Mouse (Mus musculus) midbrain, embryonic 16.5 days (tissue): ENCODE measurements around the gene Grik4. TPM values are rescaled to one million over a fixed set of nuclear protein-coding genes. Genes with fewer than 3 reads are reported as not detected.
A peak's percentile ranks its signal among the peaks of the same experiment; 100 is the strongest.

ENCODE experiments used
- ATAC-seq: fragments of 200-750 bp; cut with Nextera tagmentation; 2 replicates; pipeline ENCODE4 v1.8.0; 2017; ENCODE audit warnings: moderate TSS enrichment
- H3K27ac ChIP-seq: fragments of 300-500 bp; sonication (generic); 2 replicates; pipeline ENCODE4 v1.5.1; 2014; ENCODE audit warnings: mild to moderate bottlenecking, low read length, mixed read lengths
- H3K27me3 ChIP-seq: fragments of 300-500 bp; sonication (generic); 2 replicates; pipeline ENCODE4 v1.6.1; 2014; ENCODE audit warnings: low read depth, low read length, mixed read lengths; ENCODE audit not compliant: control insufficient read depth, insufficient read depth
- H3K36me3 ChIP-seq: fragments of 300-500 bp; sonication (generic); 2 replicates; pipeline ENCODE4 v1.6.1; 2014; ENCODE audit warnings: mild to moderate bottlenecking, low read length, moderate library complexity, mixed read lengths; ENCODE audit not compliant: control insufficient read depth, insufficient read depth
- H3K4me1 ChIP-seq: fragments of 300-500 bp; sonication (generic); 2 replicates; pipeline ENCODE4 v1.6.1; 2014; ENCODE audit warnings: mild to moderate bottlenecking, low read length, mixed read lengths; ENCODE audit not compliant: control insufficient read depth, insufficient read depth
- H3K4me2 ChIP-seq: fragments of 300-500 bp; sonication (generic); 2 replicates; pipeline ENCODE4 v1.6.1; 2014; ENCODE audit warnings: mild to moderate bottlenecking, low read length, mixed read lengths
- H3K4me3 ChIP-seq: fragments of 300-500 bp; sonication (generic); 2 replicates; pipeline ENCODE4 v1.5.1; 2014; ENCODE audit warnings: low read depth, mild to moderate bottlenecking, low read length, moderate library complexity, mixed read lengths
- H3K9ac ChIP-seq: fragments of 300-500 bp; sonication (generic); 2 replicates; pipeline ENCODE4 v1.6.1; 2014; ENCODE audit warnings: low read depth, low read length, mixed read lengths
- H3K9me3 ChIP-seq: fragments of 300-500 bp; sonication (generic); replicated peaks from 2 replicates; pipeline ENCODE4 v1.6.1; 2014; ENCODE audit warnings: mild to moderate bottlenecking, low read length, mixed read lengths; ENCODE audit not compliant: control insufficient read depth, poor library complexity, severe bottlenecking
- WGBS: fragments of 180-500 bp; shearing (Covaris S2); extraction: QIAGEN DNeasy Blood & Tissue Kit; methylation state at CpG from one replicate; pipeline ENCODE4 v1.1.7; 2014; 5-methylcytosine and 5-hydroxymethylcytosine counted together
- polyA plus RNA-seq: library from polyadenylated mRNA; unstranded; fragments of >200 nt; fragmentation: Nextera tagmentation; extraction: Ambion mirVana; gene quantifications from 2 replicates; pipeline ENCODE4 v1.2.1, GENCODE M21; 2015

Gene Grik4
- polyA plus RNA-seq, 1 experiment from 2014 or later = 11.7 TPM

DNA sequence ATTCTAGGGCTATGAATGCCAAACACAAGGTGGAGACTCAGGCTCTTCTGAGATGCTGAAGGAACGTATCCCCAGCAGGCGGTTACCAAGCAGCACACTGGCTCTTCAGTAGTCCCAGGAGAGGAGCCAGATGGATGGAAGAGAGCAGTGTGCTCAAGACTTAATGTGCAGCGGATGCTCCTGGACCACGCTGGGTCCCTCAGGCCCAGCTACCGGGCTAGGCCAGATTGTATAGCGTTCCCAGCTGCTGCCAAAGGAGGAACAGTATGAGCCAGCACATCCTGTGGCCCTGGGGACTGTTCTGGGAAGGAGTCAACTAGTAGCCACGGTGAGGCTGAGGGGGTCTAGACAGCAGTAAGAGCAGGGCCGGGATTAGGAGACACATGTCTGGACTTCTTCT, 251.3 kb downstream of the Grik4 start:
- H3K4me2 ChIP-seq = no peak overlapping the region
- no peak overlapping the region for H3K27ac ChIP-seq
- 73% methylated on average over 8 of the region's 8 CpGs for WGBS
- H3K4me1 ChIP-seq = no peaks in the 10 kb centered on the region
- ATAC-seq = no peak
- H3K27me3 ChIP-seq = no peaks in the 10 kb centered on the region
- no peaks in the 10 kb centered on the region for H3K36me3 ChIP-seq
- no peaks in the 10 kb centered on the region for H3K9me3 ChIP-seq
- H3K9ac ChIP-seq = no peak overlapping the region
- no peak overlapping the region for H3K4me3 ChIP-seq

DNA sequence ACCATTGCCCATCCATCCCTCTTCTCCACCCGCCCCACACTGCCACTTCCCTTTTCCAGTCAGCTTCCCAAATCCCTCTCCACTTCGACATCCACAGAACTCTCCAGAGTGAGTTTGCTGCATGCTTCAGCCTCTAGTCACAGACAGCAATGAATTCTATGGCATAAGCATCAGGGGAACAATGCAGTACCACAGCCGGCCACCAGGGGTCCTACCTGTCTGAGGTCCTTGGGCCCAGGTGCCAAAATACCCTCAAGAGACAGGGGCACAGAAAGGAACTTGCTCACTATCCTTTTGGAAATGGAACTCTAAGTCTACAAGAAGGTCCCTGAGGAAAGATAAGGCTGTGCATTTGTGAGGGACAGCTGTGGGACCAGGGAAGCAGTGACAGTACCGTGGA, 256.1 kb downstream of the Grik4 start:
- Histone ChIP-seq H3K27ac (no peak overlapping the region), H3K9me3 (no peaks in the 10 kb centered on the region), H3K4me3 (no peak overlapping the region), H3K4me2 (no peak overlapping the region), H3K36me3 (no peaks in the 10 kb centered on the region), H3K27me3 (no peaks in the 10 kb centered on the region), H3K4me1 (peaks cover 4% of the 10 kb centered on the region; the same call in 1 of the 2 replicates), H3K9ac (no peak overlapping the region)
- ATAC-seq = no peak
- WGBS = 30% methylated on average over 4 of the region's 4 CpGs

DNA sequence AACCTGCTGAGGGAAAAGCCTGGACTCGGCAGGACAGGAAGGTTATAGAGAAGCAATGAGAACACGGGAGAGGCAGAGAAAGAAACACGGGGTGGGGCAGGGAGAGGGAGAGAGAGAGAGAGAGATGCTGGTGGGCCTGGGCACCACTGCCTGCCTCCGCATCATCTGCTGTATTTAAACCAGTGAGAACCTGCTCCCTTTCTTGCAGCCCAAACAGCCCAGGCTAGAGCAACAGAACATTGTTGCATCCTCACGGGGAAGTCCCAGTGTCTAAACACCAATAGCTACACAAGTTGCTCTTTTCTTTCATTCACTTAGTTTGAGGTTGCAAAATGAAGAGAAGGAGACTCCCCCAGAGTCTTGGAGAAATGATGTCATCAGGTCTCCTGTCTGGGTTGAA, 258.2 kb downstream of the Grik4 start:
- no peaks in the 10 kb centered on the region for H3K27me3 ChIP-seq
- no peak overlapping the region for H3K4me2 ChIP-seq
- no peaks in the 10 kb centered on the region for H3K36me3 ChIP-seq
- ATAC-seq = no peak
- 64% methylated on average over 5 of the region's 5 CpGs for WGBS
- H3K4me1 ChIP-seq = peaks cover 9% of the 10 kb centered on the region; the same call in 1 of the 2 replicates
- no peak overlapping the region for H3K27ac ChIP-seq
- H3K4me3 ChIP-seq = no peak overlapping the region
- H3K9me3 ChIP-seq = no peaks in the 10 kb centered on the region
- no peak overlapping the region for H3K9ac ChIP-seq

DNA sequence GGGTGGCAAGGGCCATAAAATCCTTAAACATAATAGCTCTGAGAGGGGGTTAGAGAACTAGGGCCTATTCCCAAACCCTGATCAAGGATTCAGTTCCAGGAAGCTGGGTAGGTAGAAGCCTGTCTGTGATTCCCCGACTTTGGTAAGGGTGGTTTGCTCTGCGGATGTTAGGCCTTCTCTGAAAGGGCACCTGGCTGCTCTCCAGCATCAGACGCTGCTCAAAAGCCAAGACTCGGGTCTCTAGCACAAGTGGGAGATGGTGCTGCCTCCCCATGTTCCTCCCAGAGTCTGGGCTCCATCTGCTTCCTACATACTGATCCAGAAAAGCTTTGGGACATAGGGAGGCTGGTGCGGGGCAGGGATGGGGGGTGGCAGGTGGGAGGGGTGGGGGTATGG, 270.3 kb downstream of the Grik4 start:
- H3K27ac ChIP-seq = 0 out of 2 replicates have a peak overlapping the region, but pooled peaks have one; percentile 13
- 62% methylated on average over 5 of the region's 5 CpGs for WGBS
- no peaks in the 10 kb centered on the region for H3K36me3 ChIP-seq
- H3K9me3 ChIP-seq = no peaks in the 10 kb centered on the region
- H3K27me3 ChIP-seq = no peaks in the 10 kb centered on the region
- H3K9ac ChIP-seq = no peak overlapping the region
- peaks cover 30% of the 10 kb centered on the region for H3K4me1 ChIP-seq
- H3K4me2 ChIP-seq = no peak overlapping the region
- ATAC-seq = no peak
- no peak overlapping the region for H3K4me3 ChIP-seq

DNA sequence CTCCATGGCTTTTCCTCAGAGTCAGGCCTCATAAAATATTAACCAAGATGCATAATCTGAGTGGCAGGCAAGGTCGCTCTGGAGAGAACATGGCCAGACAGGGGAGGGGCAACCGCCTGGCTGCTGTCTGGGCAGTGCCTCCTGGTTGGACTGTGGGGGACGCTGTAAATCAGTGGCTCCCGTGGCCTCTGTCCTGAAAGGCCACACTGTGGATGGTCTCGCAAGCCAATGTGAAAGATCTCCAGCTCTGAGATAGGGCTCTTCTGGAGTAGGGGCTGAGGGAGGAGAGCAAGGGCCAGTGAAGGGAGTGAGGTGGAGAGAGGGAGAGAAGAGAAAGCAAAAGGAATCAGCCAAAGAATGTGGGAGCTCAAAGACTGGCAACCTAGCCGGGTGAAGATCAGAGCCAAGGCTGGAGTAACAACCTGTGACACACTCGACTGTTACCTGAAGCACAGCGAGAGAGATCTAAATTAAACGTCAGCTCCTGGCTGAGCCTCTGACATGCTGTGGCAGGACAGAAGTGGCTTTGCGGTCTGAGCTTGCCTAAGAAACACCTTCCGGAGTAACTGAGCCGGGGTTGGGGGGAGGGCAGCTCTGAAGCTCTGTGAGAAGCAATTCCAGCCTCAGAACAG, 270.8 kb downstream of the Grik4 start:
- H3K9ac ChIP-seq = no peak overlapping the region
- peak; percentile 47; the same call in 1 of the 2 replicates for ATAC-seq
- no peaks in the 10 kb centered on the region for H3K9me3 ChIP-seq
- H3K4me3 ChIP-seq = no peak overlapping the region
- H3K36me3 ChIP-seq = no peaks in the 10 kb centered on the region
- H3K4me1 ChIP-seq = peaks cover 30% of the 10 kb centered on the region
- WGBS = 56% methylated on average over 12 of the region's 12 CpGs
- H3K27ac ChIP-seq = peak overlapping the region; percentile 40; the same call in 1 of the 2 replicates
- H3K4me2 ChIP-seq = no peak overlapping the region
- no peaks in the 10 kb centered on the region for H3K27me3 ChIP-seq

DNA sequence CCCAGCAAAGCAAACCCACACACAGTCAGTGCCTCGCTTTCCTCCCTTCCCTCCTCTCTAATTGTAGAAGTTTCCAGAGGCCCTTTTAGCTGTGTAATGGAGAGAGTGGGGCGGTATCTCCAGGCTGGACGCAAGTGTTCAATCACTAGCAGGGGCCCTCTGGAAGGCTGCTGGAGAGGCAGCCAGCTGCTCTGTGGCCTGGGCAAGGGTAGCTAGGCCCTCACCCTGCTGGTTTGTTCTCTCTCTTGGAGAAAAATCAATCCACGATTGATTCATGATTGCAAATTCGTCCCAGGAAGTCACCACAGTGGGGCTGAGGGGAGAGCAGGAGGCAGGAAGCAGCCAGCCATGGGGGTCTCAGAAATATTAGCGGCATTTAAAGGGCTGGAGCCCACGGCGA, 271.3 kb downstream of the Grik4 start:
- WGBS = 56% methylated on average over 8 of the region's 8 CpGs
- no peaks in the 10 kb centered on the region for H3K9me3 ChIP-seq
- H3K27me3 ChIP-seq = no peaks in the 10 kb centered on the region
- H3K4me1 ChIP-seq = peaks cover 30% of the 10 kb centered on the region
- H3K4me2 ChIP-seq = no peak overlapping the region
- H3K4me3 ChIP-seq = no peak overlapping the region
- H3K36me3 ChIP-seq = no peaks in the 10 kb centered on the region
- no peak overlapping the region for H3K27ac ChIP-seq
- no peak overlapping the region for H3K9ac ChIP-seq
- no peak; the same call in 1 of the 2 replicates for ATAC-seq

DNA sequence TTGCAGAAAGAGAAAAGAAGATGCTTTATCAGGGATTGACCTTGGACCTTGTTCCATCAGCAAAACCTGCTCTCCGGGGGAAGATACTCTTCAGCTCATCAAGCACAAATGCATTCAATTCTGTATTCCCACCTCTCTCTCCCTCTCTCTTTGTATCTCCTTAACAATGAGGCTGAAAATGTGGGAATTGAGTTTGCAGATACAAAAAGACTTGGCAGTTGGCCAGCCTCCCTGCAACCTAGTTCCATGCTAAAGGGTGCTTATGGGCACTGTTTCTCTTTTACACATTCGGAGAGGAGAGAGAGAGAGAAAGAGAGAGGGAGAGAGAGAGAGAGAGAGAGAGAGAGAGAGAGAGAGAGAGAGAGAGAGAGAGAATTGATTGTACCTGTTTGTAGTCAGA, 273.7 kb downstream of the Grik4 start:
- ATAC-seq = no peak
- 37% methylated on average over 2 of the region's 2 CpGs for WGBS
- peak overlapping the region; percentile 33; the same call in 1 of the 2 replicates for H3K27ac ChIP-seq

DNA sequence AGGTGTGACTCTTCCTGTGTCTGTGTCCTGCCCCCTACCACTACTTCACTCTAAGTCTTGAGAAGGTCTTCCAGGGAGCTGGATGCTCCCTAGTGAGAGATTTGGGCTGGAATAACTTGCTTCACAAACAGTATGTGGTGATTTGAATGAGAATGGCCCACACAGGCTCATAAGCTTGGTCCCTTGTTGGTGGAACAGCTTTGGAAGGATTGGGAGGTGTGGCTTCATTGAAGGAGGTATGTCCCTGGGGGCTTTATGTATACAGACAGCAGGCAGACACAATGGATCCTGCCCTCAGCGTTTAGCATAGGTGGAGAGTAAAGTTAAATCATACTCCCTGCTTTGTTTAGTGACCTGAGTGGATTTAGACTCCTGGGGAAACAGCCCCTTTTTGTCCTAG, 282.8 kb downstream of the Grik4 start:
- Histone ChIP-seq H3K9me3 (no peaks in the 10 kb centered on the region), H3K27me3 (no peaks in the 10 kb centered on the region), H3K4me1 (peaks cover 14% of the 10 kb centered on the region), H3K4me3 (no peak overlapping the region), H3K4me2 (no peak overlapping the region), H3K36me3 (no peaks in the 10 kb centered on the region), H3K9ac (no peak overlapping the region), H3K27ac (no peak overlapping the region)
- no peak for ATAC-seq
- WGBS = 78% methylated on average over 1 of the region's 1 CpGs

More for the DNA sequence above, 273.7 kb downstream of the Grik4 start:
- no peak overlapping the region for H3K9ac ChIP-seq
- H3K27me3 ChIP-seq = no peaks in the 10 kb centered on the region
- H3K36me3 ChIP-seq = no peaks in the 10 kb centered on the region
- H3K4me1 ChIP-seq = peaks cover 30% of the 10 kb centered on the region
- no peak overlapping the region for H3K4me3 ChIP-seq
- H3K9me3 ChIP-seq = no peaks in the 10 kb centered on the region
- no peak overlapping the region for H3K4me2 ChIP-seq

DNA sequence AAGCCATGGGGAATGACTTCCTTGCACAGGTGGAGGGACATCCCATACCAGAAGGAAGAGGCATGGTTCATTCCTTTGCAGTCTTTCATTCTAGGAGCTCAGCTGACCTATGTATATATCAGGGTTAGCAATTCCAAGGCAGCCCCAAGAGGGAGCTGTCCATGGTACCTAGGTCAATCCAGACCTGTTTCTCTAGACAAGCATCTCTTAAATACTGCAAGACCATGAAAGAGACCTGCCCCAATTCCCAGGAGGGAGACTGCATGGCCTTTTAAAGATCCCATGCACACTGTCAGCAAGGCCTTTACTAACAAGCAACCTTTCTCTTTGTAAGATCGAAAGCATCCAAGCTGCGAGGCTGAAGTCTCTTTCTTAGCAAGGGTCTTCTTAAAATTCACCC, 291.5 kb downstream of the Grik4 start:
- no peak for ATAC-seq
- H3K36me3 ChIP-seq = no peaks in the 10 kb centered on the region
- H3K4me1 ChIP-seq = peaks cover 17% of the 10 kb centered on the region
- no peak overlapping the region for H3K9ac ChIP-seq
- H3K4me3 ChIP-seq = no peak overlapping the region
- 85% methylated on average over 2 of the region's 2 CpGs for WGBS
- H3K27ac ChIP-seq = no peak overlapping the region
- H3K4me2 ChIP-seq = no peak overlapping the region
- H3K9me3 ChIP-seq = no peaks in the 10 kb centered on the region
- no peaks in the 10 kb centered on the region for H3K27me3 ChIP-seq
